Comparison of ENCODE assay signal across 14 mouse cellular contexts in genomic region chr2:32045375-32045774, GRCm38 (mm10). TPM values are rescaled to one million over a fixed set of nuclear protein-coding genes. Genes with fewer than 3 reads are reported as not detected.
DNase-seq lines count a peak whose midpoint lies in the region; ATAC-seq and TF ChIP-seq lines count a peak whose summit lies in the region.
"Had no signal": no experiment of that assay in that cellular context is flagged by ENCODE, and none has a peak within 500 bp of the region (broad histone marks: within the 10 kb centered on the region; RNA-seq: fewer than 3 reads in every experiment).

No protein-coding gene starts in this region.

- peaks cover 87% of the 10 kb centered on the region for H3K36me3 ChIP-seq in heart, embryonic 13.5 days
- peaks cover 19% of the 10 kb centered on the region for H3K36me3 ChIP-seq in spleen, adult 2 months (ENCODE audit: control insufficient read depth, insufficient read depth, low read length)
- H3K36me3 ChIP-seq in heart, postnatal 0 days (replicated peaks; ENCODE audit: control insufficient read depth, insufficient read depth, low read length): peaks cover 44% of the 10 kb centered on the region

- H3K9me3 ChIP-seq in heart, embryonic 13.5 days: no peaks in the 10 kb centered on the region
- no peaks in the 10 kb centered on the region for H3K9me3 ChIP-seq in heart, postnatal 0 days (replicated peaks; ENCODE audit: control insufficient read depth, low read length)
- H3K9me3 ChIP-seq: midbrain, embryonic 10.5 days had no signal

- no peaks in the 10 kb centered on the region for H3K27me3 ChIP-seq in heart, embryonic 13.5 days (replicated peaks)
- no peaks in the 10 kb centered on the region for H3K27me3 ChIP-seq in spleen, adult 2 months (ENCODE audit: control insufficient read depth, insufficient read depth, low read length)
- H3K27me3 ChIP-seq in heart, postnatal 0 days (ENCODE audit: control insufficient read depth, insufficient read depth, low read length): no peaks in the 10 kb centered on the region

- no peak for TF ChIP-seq EP300 in heart, postnatal 0 days (IDR thresholded peaks at IDR 0.05; ENCODE audit: low read depth)

- ATAC-seq in heart, embryonic 13.5 days (ENCODE audit: extremely low read depth, insufficient number of reproducible peaks, low FRiP score, low TSS enrichment): no peak
- no peak for ATAC-seq in heart, postnatal 0 days (ENCODE audit: insufficient read depth, low read depth)

- no peak for TF ChIP-seq CTCF in spleen, adult 2 months (IDR thresholded peaks at IDR 0.05; ENCODE audit: extremely low read depth, insufficient read depth, insufficient read length, insufficient replicate concordance)
- no peak for TF ChIP-seq CTCF in heart, postnatal 0 days (IDR thresholded peaks at IDR 0.05; ENCODE audit: low read depth)

- no peak overlapping the region for H3K4me3 ChIP-seq in heart, embryonic 13.5 days
- H3K4me3 ChIP-seq in spleen, adult 2 months (ENCODE audit: extremely low read depth, insufficient read depth, insufficient read length): no peak overlapping the region
- H3K4me3 ChIP-seq in heart, postnatal 0 days (ENCODE audit: low read depth, low read length): no peak overlapping the region
- H3K4me3 ChIP-seq: midbrain, embryonic 10.5 days had no signal

- peak overlapping the region; percentile 83 for H3K27ac ChIP-seq in heart, embryonic 13.5 days (replicated peaks)
- peak overlapping the region; percentile 65 for H3K27ac ChIP-seq in spleen, adult 2 months (ENCODE audit: insufficient read depth, low read length)
- peak overlapping the region; percentile 66 for H3K27ac ChIP-seq in heart, postnatal 0 days (ENCODE audit: low read depth)
- H3K27ac ChIP-seq: midbrain, embryonic 10.5 days; stomach, postnatal 0 days had no signal

- peak overlapping the region; percentile 68 for H3K9ac ChIP-seq in heart, embryonic 13.5 days
- H3K9ac ChIP-seq in heart, postnatal 0 days (replicated peaks; ENCODE audit: low read depth, low read length): no peak overlapping the region

- WGBS in heart, embryonic 13.5 days: 50% methylated on average over 6 of the region's 6 CpGs
- 84% methylated on average over 6 of the region's 6 CpGs for WGBS in spleen, adult 2 months
- WGBS in heart, postnatal 0 days: 58% methylated on average over 6 of the region's 6 CpGs

- no peak for DNase-seq in heart, postnatal 14 days
- no peak for DNase-seq in spleen, adult 2 months (ENCODE audit: low read depth in 1 of 2, low spot score in 2 of 2)
- DNase-seq in spleen, postnatal 4 days (ENCODE audit: low spot score in 2 of 2): no peak
- no peak for DNase-seq in heart, postnatal 0 days (ENCODE audit: low spot score)
- DNase-seq in thymus, postnatal 4 days: peak; percentile 66
- DNase-seq in left cerebral cortex, postnatal 25 days (ENCODE audit: low spot score in 2 of 2): no peak
- DNase-seq in layer of hippocampus, postnatal 14 days (ENCODE audit: low spot score in 2 of 2): no peak
- DNase-seq: cerebellum, postnatal 36 days; lung, postnatal 14 days; right cerebral cortex, adult 18-20 months; spleen, adult 18-20 months had no signal

- H3K4me2 ChIP-seq in heart, embryonic 13.5 days: no peak overlapping the region
- H3K4me2 ChIP-seq in heart, postnatal 0 days (ENCODE audit: low read depth, low read length): no peak overlapping the region

- intact Hi-C loops in heart, postnatal 14 days (cut with DNase I): no loop called here
- intact Hi-C loops in left cerebral cortex, postnatal 25 days (cut with DNase I): no loop called here

- H3K4me1 ChIP-seq in heart, embryonic 13.5 days: peaks cover 55% of the 10 kb centered on the region
- H3K4me1 ChIP-seq in spleen, adult 2 months (ENCODE audit: control insufficient read depth, insufficient read depth, insufficient read length): no peaks in the 10 kb centered on the region; the same call in 1 of the 2 replicates
- peaks cover 18% of the 10 kb centered on the region for H3K4me1 ChIP-seq in heart, postnatal 0 days (ENCODE audit: control insufficient read depth, insufficient read depth)
- H3K4me1 ChIP-seq: midbrain, embryonic 10.5 days had no signal

- no peak for TF ChIP-seq POLR2A in spleen, adult 2 months (IDR thresholded peaks at IDR 0.05; ENCODE audit: low read depth, low read length)

RNA-seq across cellular contexts. Expression of gene Fam78a, which starts 39.3 kb away (rescaled TPM):
- 29.3 and 32.8 TPM in 2 replicates for polyA plus RNA-seq in heart, embryonic 13.5 days (2015; fragmentation: Nextera tagmentation; extraction: Ambion mirVana)
- total RNA-seq in heart, postnatal 14 days (2021): 10 to 100 TPM; 22.8 to 23.9 TPM
- 33.1 and 48.3 TPM in 2 replicates for polyA plus RNA-seq in spleen, adult 2 months (2012; rRNA removed)
- 28.7 and 34.9 TPM in 2 replicates for total RNA-seq in heart, postnatal 0 days (2014; rRNA removed; ENCODE audit: low replicate concordance)
- 14.6 and 18.0 TPM in 2 replicates for polyA plus RNA-seq in heart, postnatal 0 days (2015; fragmentation: Nextera tagmentation; extraction: Ambion mirVana)
- 1 to 10 TPM; 4.2 to 6.6 TPM for total RNA-seq in left cerebral cortex, postnatal 25 days (2021)
- 1 to 10 TPM; 2.4 to 2.7 TPM for total RNA-seq in layer of hippocampus, postnatal 14 days (2021)

RNA-seq across cellular contexts. Expression of gene Plpp7, which starts 50.0 kb away (rescaled TPM):
- 13.9 and 14.2 TPM in 2 replicates for polyA plus RNA-seq in heart, embryonic 13.5 days (2015; fragmentation: Nextera tagmentation; extraction: Ambion mirVana)
- total RNA-seq in heart, postnatal 14 days (2021): 10 to 100 TPM; 26.1 to 30.9 TPM
- 2.6 and 4.6 TPM in 2 replicates for polyA plus RNA-seq in spleen, adult 2 months (2012; rRNA removed)
- total RNA-seq in heart, postnatal 0 days (2014; rRNA removed; ENCODE audit: low replicate concordance): 30.7 and 56.3 TPM in 2 replicates
- 23.4 and 24.0 TPM in 2 replicates for polyA plus RNA-seq in heart, postnatal 0 days (2015; fragmentation: Nextera tagmentation; extraction: Ambion mirVana)
- total RNA-seq in left cerebral cortex, postnatal 25 days (2021): 10 to 100 TPM; 27.6 to 28.0 TPM
- 10 to 100 TPM; 20.2 to 21.5 TPM for total RNA-seq in layer of hippocampus, postnatal 14 days (2021)
